Mouse (Mus musculus): ENCODE measurements at regions not wholly inside any gene's neighbourhood (a gene's known extent, or its start where the extent isn't known, plus 50 kb on each side); places are given as distances from the start of the nearest gene placed in this dataset.

- DNase-seq (ENCODE audit: low spot score in 2 of 2), result no peak
These were observed 91.2 kb downstream of the Srek1 start for GRCm38 (mm10) chr13:103683169-103683568.

- no peak for DNase-seq (ENCODE audit: low spot score in 2 of 2)
These were observed 93.7 kb downstream of the Srek1 start for GRCm38 (mm10) chr13:103680740-103681139.

GRCm38 (mm10) chr13:103680052-103680451 lies 94.4 kb downstream of the Srek1 start:
- DNase-seq (ENCODE audit: low spot score in 2 of 2), result no peak

- DNase-seq (ENCODE audit: low spot score in 2 of 2), result no peak
These were observed 97.6 kb downstream of the Srek1 start for GRCm38 (mm10) chr13:103676831-103677230.

- DNase-seq (ENCODE audit: low spot score in 2 of 2), result no peak
These were observed 98.2 kb downstream of the Srek1 start for GRCm38 (mm10) chr13:103676221-103676620.

DNA sequence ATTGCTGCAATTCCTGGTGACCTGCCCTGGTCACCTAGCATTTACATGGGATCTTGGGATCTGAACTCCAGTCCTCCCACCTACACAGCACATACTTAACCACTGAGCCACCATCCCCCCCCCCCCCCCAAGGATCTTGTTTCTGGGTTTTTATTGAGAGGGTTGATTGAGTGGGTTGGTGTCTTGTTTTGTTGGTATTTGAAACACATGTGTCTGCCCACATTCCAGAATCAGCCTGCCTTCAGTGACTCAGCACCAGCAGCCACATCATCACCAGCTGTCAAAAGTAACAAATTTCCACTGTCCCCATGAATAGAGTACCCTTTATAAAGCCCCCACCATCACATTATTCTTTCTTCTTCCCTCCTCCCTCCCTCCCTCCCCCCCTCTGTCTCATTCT lies 103.8 kb downstream of the Srek1 start:
- no peak for DNase-seq (ENCODE audit: low spot score in 2 of 2)

DNA sequence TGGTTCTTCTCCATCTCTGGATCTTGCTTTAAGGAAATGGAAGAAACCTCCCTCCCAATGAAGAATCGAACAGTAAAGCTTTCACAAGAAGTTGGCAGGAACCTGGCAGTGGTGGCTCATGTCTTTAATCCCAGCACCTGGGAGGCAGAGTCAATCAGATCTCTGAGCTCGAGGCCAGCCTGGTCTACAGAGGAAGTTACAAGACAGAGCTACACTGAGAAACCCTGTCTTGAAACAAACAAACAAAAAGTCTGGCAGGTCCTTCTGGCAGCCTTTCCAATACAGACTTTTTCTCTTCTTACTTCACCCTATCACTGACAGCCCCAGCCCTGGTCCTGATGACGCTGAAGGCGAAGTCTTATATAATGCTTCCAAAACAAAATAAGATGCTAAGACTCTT lies 104.6 kb downstream of the Srek1 start:
- DNase-seq (ENCODE audit: low spot score in 2 of 2), result no peak

GRCm38 (mm10) chr13:103667749-103668148 lies 106.7 kb downstream of the Srek1 start:
- no peak for DNase-seq (ENCODE audit: low spot score in 2 of 2)

DNA sequence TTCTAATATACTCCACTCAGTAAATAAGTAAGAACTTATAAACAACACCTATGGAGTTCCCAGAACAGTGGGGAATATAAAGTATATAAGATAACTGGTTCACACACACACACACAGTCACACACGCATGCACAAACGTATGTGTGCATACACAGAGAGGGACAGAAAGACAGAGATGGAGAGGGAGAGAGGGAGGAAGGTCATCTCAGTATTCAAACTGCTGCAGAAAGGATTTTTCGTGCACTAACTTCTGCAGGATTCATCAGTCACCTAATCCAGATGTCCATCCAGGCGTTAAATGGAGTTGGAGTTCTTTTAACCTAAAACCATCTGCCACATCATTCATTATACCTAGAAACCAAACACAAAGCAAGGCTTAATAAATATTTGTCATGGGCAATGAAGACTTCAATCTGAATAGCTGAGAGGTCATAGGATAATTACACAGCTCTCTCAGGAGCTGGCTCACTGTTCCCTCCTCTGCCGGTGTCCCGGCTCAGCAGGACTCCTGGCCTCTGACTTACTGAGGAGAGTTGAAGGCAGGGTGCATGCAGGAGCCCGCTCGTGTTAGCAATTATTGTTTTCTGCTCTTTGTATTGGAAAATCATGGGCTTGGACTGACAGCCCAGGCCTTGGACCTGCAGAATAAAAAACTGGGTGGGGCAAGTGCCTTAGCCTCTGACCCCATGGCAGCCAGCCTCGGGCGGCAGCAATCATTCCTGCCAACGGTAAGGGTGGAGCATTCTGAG lies 114.0 kb downstream of the Srek1 start:
- no peak for DNase-seq (ENCODE audit: low spot score in 2 of 2)

GRCm38 (mm10) chr13:103655966-103656365 lies 118.4 kb downstream of the Srek1 start:
- DNase-seq (ENCODE audit: low spot score in 2 of 2), result no peak

DNA sequence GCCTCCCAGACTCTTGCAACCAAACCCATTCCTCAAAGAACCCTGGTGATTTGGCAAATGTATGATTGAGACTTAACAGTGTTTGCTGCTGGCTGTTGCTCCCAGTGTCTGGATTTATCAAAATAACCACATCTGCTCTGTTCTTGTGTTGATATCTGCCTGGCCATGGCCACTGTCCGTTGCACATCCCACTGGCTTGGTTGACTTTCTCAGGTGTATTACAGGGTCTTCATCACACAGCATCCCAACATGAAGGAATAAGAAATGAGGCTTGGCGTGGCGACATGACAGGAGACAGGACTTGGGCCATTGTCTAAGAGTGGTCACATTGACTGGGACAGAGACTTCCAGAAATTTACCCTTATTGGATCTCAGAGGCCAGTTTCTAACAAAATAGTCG lies 121.2 kb downstream of the Srek1 start:
- DNase-seq (ENCODE audit: low spot score in 2 of 2), result no peak

- DNase-seq (ENCODE audit: low spot score in 2 of 2), result no peak
These were observed 125.0 kb downstream of the Srek1 start for GRCm38 (mm10) chr13:103649383-103649782.

DNA sequence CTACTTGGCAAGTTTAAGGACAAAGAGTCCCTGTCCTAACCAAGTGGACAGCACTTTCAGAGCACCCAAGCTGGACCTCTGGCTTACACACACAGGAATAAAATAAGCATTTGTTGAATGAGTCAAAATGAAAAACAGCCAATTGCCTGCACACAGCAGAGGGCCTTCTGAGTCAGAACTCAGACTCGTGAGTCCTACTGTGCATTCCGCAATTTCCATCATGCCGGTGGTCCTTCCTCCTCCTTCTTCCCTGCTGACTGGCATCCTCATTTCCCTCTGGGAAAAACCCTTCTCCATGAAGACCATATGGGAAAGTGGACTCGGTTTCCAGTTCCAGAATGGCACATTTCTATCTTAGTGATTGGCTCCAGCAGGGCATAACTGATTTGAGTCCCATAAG lies 126.4 kb downstream of the Srek1 start:
- DNase-seq (ENCODE audit: low spot score in 2 of 2), result no peak

GRCm38 (mm10) chr13:103646035-103646434 lies 128.4 kb downstream of the Srek1 start:
- no peak for DNase-seq (ENCODE audit: low spot score in 2 of 2)

DNA sequence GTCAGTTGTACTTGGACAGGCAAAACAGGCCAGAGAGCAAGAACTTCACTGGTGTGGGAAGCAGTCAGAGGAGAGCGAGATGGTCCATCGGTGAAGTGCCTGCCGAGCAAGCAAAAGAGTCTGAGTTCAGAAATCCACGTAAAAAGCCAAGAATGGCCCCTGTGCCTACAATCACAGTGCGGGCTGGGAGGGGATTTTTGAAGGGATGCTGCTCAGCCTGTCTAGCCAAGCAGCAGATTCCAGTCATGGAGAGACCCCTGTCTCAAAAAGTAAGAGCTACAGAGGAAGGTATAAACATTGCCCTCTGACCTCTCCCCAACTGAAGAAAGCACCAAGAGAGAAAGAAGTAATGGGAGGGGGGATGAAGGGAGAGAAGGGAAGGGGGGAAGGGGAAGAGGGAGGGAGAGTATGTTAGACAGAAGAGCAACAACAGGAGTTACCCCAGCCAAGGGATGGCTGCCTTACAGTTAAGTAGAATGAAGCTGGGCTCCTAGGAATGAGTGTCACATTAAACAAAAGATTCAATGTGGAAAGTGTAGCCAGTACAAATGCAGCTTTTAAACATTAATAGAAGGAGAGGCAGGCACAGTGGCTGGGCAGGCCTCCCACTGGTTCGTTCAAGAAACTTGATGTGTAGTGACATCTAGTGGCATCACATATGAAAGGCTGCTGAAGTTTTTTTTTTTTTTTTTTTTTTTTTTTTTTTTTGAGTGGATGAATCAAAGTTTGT lies 130.2 kb downstream of the Srek1 start:
- peak; percentile 6 to 28 for DNase-seq (ENCODE audit: low spot score in 2 of 2)

DNA sequence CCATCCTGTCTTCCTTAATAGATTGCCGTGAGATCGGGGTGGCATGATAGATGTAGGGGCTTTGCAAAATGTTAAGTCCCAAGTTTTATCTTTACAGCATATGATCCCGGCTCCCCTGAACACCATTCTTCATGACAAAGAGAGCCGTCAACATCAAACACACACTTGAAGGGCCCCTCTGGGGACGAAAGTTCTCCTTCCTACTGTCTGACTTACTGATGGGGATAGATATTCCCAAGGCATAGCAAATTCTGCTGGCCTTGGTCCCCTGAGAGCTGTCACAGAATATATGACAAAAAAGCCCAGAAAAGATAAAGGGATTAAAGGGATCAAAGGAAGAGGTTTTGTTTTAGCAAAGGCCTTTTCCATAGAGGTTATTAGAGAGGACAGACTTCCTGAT lies 130.9 kb downstream of the Srek1 start:
- DNase-seq (ENCODE audit: low spot score in 2 of 2), result no peak

- no peak for DNase-seq (ENCODE audit: low spot score in 2 of 2)
These were observed 131.6 kb downstream of the Srek1 start for GRCm38 (mm10) chr13:103642542-103643375.

GRCm38 (mm10) chr13:103638038-103638437 lies 136.4 kb downstream of the Srek1 start:
- no peak for DNase-seq (ENCODE audit: low spot score in 2 of 2)

DNA sequence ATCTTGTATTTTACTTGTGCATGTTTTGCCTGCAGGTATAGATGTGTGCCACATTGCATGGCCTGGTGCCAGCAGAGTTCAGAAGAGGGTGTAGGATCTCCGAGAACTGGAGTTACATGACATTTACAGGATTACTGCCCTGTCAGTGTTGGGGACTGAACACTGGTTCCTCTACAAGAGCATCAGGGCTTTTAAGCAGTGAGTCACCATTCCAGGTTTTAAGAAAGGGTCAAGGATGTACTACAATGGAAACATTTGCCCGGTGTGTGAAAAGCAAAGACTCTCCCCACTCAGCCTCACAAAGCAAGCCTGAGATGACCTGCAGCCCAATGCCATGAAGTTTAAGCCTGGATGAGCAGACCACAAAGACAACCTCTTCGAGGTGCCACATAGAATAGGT lies 137.0 kb downstream of the Srek1 start:
- DNase-seq (ENCODE audit: low spot score in 2 of 2), result no peak

GRCm38 (mm10) chr13:103636595-103636994 lies 137.8 kb downstream of the Srek1 start:
- no peak for DNase-seq (ENCODE audit: low spot score in 2 of 2)

GRCm38 (mm10) chr13:103623810-103624209 lies 150.6 kb downstream of the Srek1 start:
- DNase-seq (ENCODE audit: low spot score in 2 of 2), result no peak

DNA sequence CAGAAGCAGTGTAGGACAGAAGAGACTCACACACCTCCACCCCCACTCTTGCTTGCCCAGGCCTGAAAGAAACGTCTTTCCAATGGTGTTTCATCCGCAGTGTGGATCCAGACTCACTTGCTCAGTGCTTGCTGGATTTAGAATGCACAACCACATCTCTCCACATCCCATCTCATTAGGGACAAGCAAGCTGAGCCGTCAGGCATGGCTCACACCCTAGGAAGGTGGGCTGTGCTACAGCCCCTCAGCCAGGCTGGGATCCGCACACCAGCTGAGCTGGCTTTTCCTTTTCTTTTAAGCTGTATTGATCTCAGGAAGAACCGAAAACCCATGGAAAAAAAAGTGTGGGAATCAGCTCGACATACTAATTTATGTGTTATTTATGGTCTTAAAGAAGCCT lies 151.1 kb downstream of the Srek1 start:
- DNase-seq (ENCODE audit: low spot score in 2 of 2), result no peak
